Mouse (Mus musculus) limb, embryonic 10.5 days (tissue): ENCODE results near the gene Rbfox3. TPM values are rescaled to one million over a fixed set of nuclear protein-coding genes. Genes with fewer than 3 reads are reported as not detected.
"Not testable (repeated sequence)": the region's sequence is repeated elsewhere in the genome, so short reads cannot be mapped to it uniquely, and the experiment has no call there.

ENCODE experiments used
- DNase-seq: peaks from one replicate; pipeline ENCODE4 v3.0.0-alpha.2; 2017; ENCODE audit warnings: low spot score
- H3K27ac ChIP-seq: fragments of 300-500 bp; sonication (generic); 2 replicates; pipeline ENCODE4 v1.5.1; 2016; ENCODE audit warnings: mild to moderate bottlenecking
- H3K27me3 ChIP-seq: fragments of 300-500 bp; sonication (generic); 2 replicates; pipeline ENCODE4 v1.6.1; 2016; ENCODE audit warnings: low read depth, mild to moderate bottlenecking; ENCODE audit not compliant: poor library complexity, severe bottlenecking
- H3K36me3 ChIP-seq: fragments of 300-500 bp; sonication (generic); 2 replicates; pipeline ENCODE4 v1.6.1; 2016; ENCODE audit warnings: mild to moderate bottlenecking, moderate library complexity
- H3K4me1 ChIP-seq: fragments of 300-500 bp; sonication (generic); 2 replicates; pipeline ENCODE4 v1.6.1; 2016
- H3K4me3 ChIP-seq: fragments of 300-500 bp; sonication (generic); 2 replicates; pipeline ENCODE4 v1.5.1; 2016; ENCODE audit warnings: mild to moderate bottlenecking, moderate library complexity
- H3K9me3 ChIP-seq: fragments of 300-500 bp; sonication (generic); replicated peaks from 2 replicates; pipeline ENCODE4 v1.6.1; 2016; ENCODE audit warnings: mild to moderate bottlenecking
- WGBS: fragments of 180-500 bp; shearing (Covaris S2); methylation state at CpG from one replicate; pipeline ENCODE4 v1.1.7; 2016; 5-methylcytosine and 5-hydroxymethylcytosine counted together
- polyA plus RNA-seq: library from polyadenylated mRNA; unstranded; fragments of >200 nt; fragmentation: Nextera tagmentation; extraction: Ambion mirVana; gene quantifications from 2 replicates; pipeline ENCODE4 v1.2.1, GENCODE M21; 2016

Gene Rbfox3
- polyA plus RNA-seq, 1 experiment from 2014 or later = 1.7 TPM

GRCm38 (mm10) chr11:118788091-118788490 is 123.3 kb downstream of the Rbfox3 start:
- Histone ChIP-seq H3K9me3 (no peaks in the 10 kb centered on the region), H3K36me3 (no peaks in the 10 kb centered on the region), H3K4me1 (peaks cover 16% of the 10 kb centered on the region), H3K27me3 (no peaks in the 10 kb centered on the region), H3K4me3 (no peak overlapping the region), H3K27ac (no peak overlapping the region)
- 94% methylated on average over 1 of the region's 1 CpGs for WGBS
- no peak for DNase-seq

- 89% methylated on average over 5 of the region's 5 CpGs for WGBS
- H3K36me3 ChIP-seq = no peaks in the 10 kb centered on the region
- H3K27ac ChIP-seq = no peak overlapping the region
- H3K27me3 ChIP-seq = no peaks in the 10 kb centered on the region
- no peak overlapping the region for H3K4me3 ChIP-seq
- H3K9me3 ChIP-seq = no peaks in the 10 kb centered on the region
- DNase-seq = no peak
- H3K4me1 ChIP-seq = peaks cover 4% of the 10 kb centered on the region; the same call in 1 of the 2 replicates
These were observed 128.7 kb downstream of the Rbfox3 start for GRCm38 (mm10) chr11:118782677-118783076.

GRCm38 (mm10) chr11:118775753-118776152 is 135.6 kb downstream of the Rbfox3 start:
- peak; percentile 71 for DNase-seq

GRCm38 (mm10) chr11:118774777-118775176 is 136.6 kb downstream of the Rbfox3 start:
- WGBS = 80% methylated on average over 2 of the region's 2 CpGs
- H3K27me3 ChIP-seq, H3K9me3 ChIP-seq, H3K4me3 ChIP-seq, DNase-seq, H3K36me3 ChIP-seq, H3K27ac ChIP-seq: not testable (repeated sequence)
- peaks cover 33% of the 10 kb centered on the region for H3K4me1 ChIP-seq

More at GRCm38 (mm10) chr11:118775753-118776152, 135.6 kb downstream of the Rbfox3 start:
- no peaks in the 10 kb centered on the region for H3K36me3 ChIP-seq
- no peaks in the 10 kb centered on the region for H3K9me3 ChIP-seq
- H3K27ac ChIP-seq = no peak overlapping the region
- no peak overlapping the region for H3K4me3 ChIP-seq
- 12% methylated on average over 3 of the region's 3 CpGs for WGBS
- H3K4me1 ChIP-seq = peaks cover 33% of the 10 kb centered on the region
- H3K27me3 ChIP-seq = 0 out of 2 replicates have a peak, but pooled peaks cover 5% of the 10 kb centered on the region

- no peak overlapping the region for H3K4me3 ChIP-seq
- WGBS = 67% methylated on average over 12 of the region's 12 CpGs
- 0 out of 2 replicates have a peak, but pooled peaks cover 5% of the 10 kb centered on the region for H3K27me3 ChIP-seq
- H3K27ac ChIP-seq = no peak overlapping the region
- H3K9me3 ChIP-seq = no peaks in the 10 kb centered on the region
- DNase-seq = no peak
- H3K4me1 ChIP-seq = peaks cover 47% of the 10 kb centered on the region
- H3K36me3 ChIP-seq = no peaks in the 10 kb centered on the region
These were observed 138.3 kb downstream of the Rbfox3 start for GRCm38 (mm10) chr11:118773076-118773583.

GRCm38 (mm10) chr11:118771358-118771757 is 140.0 kb downstream of the Rbfox3 start:
- DNase-seq = no peak
- H3K4me3 ChIP-seq = no peak overlapping the region
- no peaks in the 10 kb centered on the region for H3K36me3 ChIP-seq
- 0 out of 2 replicates have a peak, but pooled peaks cover 5% of the 10 kb centered on the region for H3K27me3 ChIP-seq
- H3K4me1 ChIP-seq = peaks cover 52% of the 10 kb centered on the region
- 0 out of 2 replicates have a peak overlapping the region, but pooled peaks have one; percentile 56 for H3K27ac ChIP-seq
- no peaks in the 10 kb centered on the region for H3K9me3 ChIP-seq
- WGBS = 86% methylated on average over 4 of the region's 4 CpGs

- H3K27ac ChIP-seq = no peak overlapping the region
- no peaks in the 10 kb centered on the region for H3K9me3 ChIP-seq
- H3K4me3 ChIP-seq = no peak overlapping the region
- no peaks in the 10 kb centered on the region for H3K36me3 ChIP-seq
- 99% methylated on average over 7 of the region's 7 CpGs for WGBS
- H3K4me1 ChIP-seq = peaks cover 49% of the 10 kb centered on the region
- DNase-seq = no peak
- H3K27me3 ChIP-seq = 0 out of 2 replicates have a peak, but pooled peaks cover 5% of the 10 kb centered on the region
These were observed 140.6 kb downstream of the Rbfox3 start for GRCm38 (mm10) chr11:118770789-118771188.

GRCm38 (mm10) chr11:118769542-118769941 is 141.9 kb downstream of the Rbfox3 start:
- 71% methylated on average over 2 of the region's 2 CpGs for WGBS
- no peak for DNase-seq
- no peak overlapping the region for H3K4me3 ChIP-seq
- H3K27ac ChIP-seq = no peak overlapping the region
- H3K27me3 ChIP-seq = 0 out of 2 replicates have a peak, but pooled peaks cover 5% of the 10 kb centered on the region
- H3K36me3 ChIP-seq = no peaks in the 10 kb centered on the region
- peaks cover 55% of the 10 kb centered on the region for H3K4me1 ChIP-seq
- no peaks in the 10 kb centered on the region for H3K9me3 ChIP-seq

GRCm38 (mm10) chr11:118768441-118768840 is 143.0 kb downstream of the Rbfox3 start:
- no peak overlapping the region for H3K4me3 ChIP-seq
- no peak for DNase-seq
- WGBS = 63% methylated on average over 3 of the region's 3 CpGs
- H3K27me3 ChIP-seq = no peaks in the 10 kb centered on the region
- H3K27ac ChIP-seq = no peak overlapping the region
- no peaks in the 10 kb centered on the region for H3K9me3 ChIP-seq
- H3K4me1 ChIP-seq = peaks cover 49% of the 10 kb centered on the region
- H3K36me3 ChIP-seq = no peaks in the 10 kb centered on the region

GRCm38 (mm10) chr11:118767411-118767810 is 144.0 kb downstream of the Rbfox3 start:
- Histone ChIP-seq H3K27ac (no peak overlapping the region), H3K36me3 (no peaks in the 10 kb centered on the region), H3K27me3 (no peaks in the 10 kb centered on the region), H3K9me3 (no peaks in the 10 kb centered on the region), H3K4me1 (peaks cover 39% of the 10 kb centered on the region), H3K4me3 (no peak overlapping the region)
- DNase-seq = no peak
- WGBS = 71% methylated on average over 4 of the region's 4 CpGs

GRCm38 (mm10) chr11:118760296-118760988 is 151.0 kb downstream of the Rbfox3 start:
- 81% methylated on average over 12 of the region's 12 CpGs for WGBS
- no peak overlapping the region for H3K27ac ChIP-seq
- H3K9me3 ChIP-seq = no peaks in the 10 kb centered on the region
- no peaks in the 10 kb centered on the region for H3K36me3 ChIP-seq
- peaks cover 3% of the 10 kb centered on the region; the same call in 1 of the 2 replicates for H3K4me1 ChIP-seq
- 0 out of 2 replicates have a peak, but pooled peaks cover 2% of the 10 kb centered on the region for H3K27me3 ChIP-seq
- DNase-seq = no peak
- H3K4me3 ChIP-seq = no peak overlapping the region

- Histone ChIP-seq H3K4me1 (peaks cover 4% of the 10 kb centered on the region; the same call in 1 of the 2 replicates), H3K27ac (no peak overlapping the region), H3K4me3 (no peak overlapping the region), H3K9me3 (no peaks in the 10 kb centered on the region), H3K27me3 (0 out of 2 replicates have a peak, but pooled peaks cover 2% of the 10 kb centered on the region), H3K36me3 (no peaks in the 10 kb centered on the region)
- DNase-seq = no peak
- WGBS = 91% methylated on average over 8 of the region's 8 CpGs
These were observed 152.2 kb downstream of the Rbfox3 start for GRCm38 (mm10) chr11:118759228-118759627.

GRCm38 (mm10) chr11:118758277-118758990 is 153.0 kb downstream of the Rbfox3 start:
- Histone ChIP-seq H3K27ac (no peak overlapping the region), H3K27me3 (0 out of 2 replicates have a peak, but pooled peaks cover 2% of the 10 kb centered on the region), H3K9me3 (no peaks in the 10 kb centered on the region), H3K4me1 (peaks cover 4% of the 10 kb centered on the region; the same call in 1 of the 2 replicates), H3K4me3 (no peak overlapping the region), H3K36me3 (no peaks in the 10 kb centered on the region)
- 88% methylated on average over 10 of the region's 10 CpGs for WGBS
- no peak for DNase-seq
